Mouse (Mus musculus) mesoderm, embryonic 11.5 days (tissue): ENCODE results near the gene Pde4d.
A peak's percentile ranks its signal among the peaks of the same experiment; 100 is the strongest.
"Not testable (repeated sequence)": the region's sequence is repeated elsewhere in the genome, so short reads cannot be mapped to it uniquely, and the experiment has no call there.

Source experiments
- DNase-seq: peaks from one replicate; pipeline ENCODE4 v3.0.0-alpha.2; 2012; ENCODE audit warnings: low read depth, low spot score

Gene Pde4d

GRCm38 (mm10) chr13:108686807-108687206 lies 237.1 kb downstream of the Pde4d start:
- no peak for DNase-seq

- DNase-seq: no peak
Measured at GRCm38 (mm10) chr13:108692883-108693550, 243.3 kb downstream of the Pde4d start.

GRCm38 (mm10) chr13:108705441-108705840 lies 255.7 kb downstream of the Pde4d start:
- no peak for DNase-seq

DNA sequence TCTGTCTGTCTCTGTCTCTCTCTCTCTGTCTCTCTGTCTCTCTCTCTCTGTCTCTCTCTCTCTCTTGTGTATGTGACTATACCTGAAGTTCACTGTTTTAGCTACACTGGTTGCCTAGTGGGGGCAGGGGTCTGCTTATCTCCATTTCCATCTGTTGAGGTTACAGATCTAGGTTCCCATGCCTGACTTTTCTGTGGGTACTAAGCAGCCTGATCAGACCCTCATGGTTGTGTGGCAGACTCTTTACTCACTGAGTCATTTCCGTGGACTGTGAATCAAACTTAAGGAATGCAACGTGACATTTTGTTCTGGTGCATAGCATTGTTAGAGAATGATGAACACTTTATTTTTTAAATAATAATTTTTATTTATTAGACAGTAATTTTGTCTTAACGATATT lies 264.3 kb downstream of the Pde4d start:
- no peak for DNase-seq

GRCm38 (mm10) chr13:108715029-108715428 lies 265.3 kb downstream of the Pde4d start:
- no peak for DNase-seq

DNA sequence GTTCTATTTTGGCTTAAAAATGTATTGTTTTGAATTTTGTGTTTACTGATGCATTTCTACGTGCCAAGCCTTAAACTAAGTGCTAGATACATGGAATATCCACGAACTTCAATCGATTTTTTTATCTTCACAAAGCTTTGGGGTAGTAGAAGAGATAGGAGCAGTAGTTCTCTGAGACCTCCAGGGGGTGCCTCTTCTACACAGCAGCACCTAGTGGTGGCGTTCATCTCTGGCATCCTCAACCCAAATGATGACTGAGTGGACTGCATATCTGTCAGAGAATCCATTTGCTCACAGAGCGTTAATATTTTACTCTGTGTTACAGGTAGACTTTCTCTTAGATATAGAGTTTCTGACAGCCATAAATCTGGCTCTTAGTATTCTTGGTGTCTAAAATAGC lies 272.5 kb downstream of the Pde4d start:
- no peak for DNase-seq

GRCm38 (mm10) chr13:108734356-108734755 lies 284.6 kb downstream of the Pde4d start:
- not testable (repeated sequence) for DNase-seq

GRCm38 (mm10) chr13:108751155-108751840 lies 301.6 kb downstream of the Pde4d start:
- no peak for DNase-seq

DNA sequence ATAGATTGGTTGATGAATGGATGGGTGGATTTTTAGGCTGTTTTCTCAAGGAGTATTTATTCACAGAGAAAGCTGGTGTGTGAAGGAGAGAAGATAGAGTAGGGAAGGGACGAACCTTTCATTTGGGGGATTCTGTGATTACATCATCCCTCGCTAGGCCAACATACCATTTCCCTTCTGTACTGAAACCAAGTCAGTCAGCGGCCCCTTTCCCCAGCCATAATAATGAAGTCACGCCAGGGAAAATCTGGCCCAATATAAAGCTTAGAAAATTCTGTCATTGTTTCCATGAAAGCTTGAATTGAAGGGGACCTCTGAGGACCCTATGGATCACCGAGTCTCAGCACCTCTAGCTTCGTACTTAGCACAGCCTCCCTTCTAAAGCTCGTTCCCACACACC lies 307.7 kb downstream of the Pde4d start:
- DNase-seq: no peak

- no peak for DNase-seq
Measured at GRCm38 (mm10) chr13:108758331-108758730, 308.6 kb downstream of the Pde4d start.

DNA sequence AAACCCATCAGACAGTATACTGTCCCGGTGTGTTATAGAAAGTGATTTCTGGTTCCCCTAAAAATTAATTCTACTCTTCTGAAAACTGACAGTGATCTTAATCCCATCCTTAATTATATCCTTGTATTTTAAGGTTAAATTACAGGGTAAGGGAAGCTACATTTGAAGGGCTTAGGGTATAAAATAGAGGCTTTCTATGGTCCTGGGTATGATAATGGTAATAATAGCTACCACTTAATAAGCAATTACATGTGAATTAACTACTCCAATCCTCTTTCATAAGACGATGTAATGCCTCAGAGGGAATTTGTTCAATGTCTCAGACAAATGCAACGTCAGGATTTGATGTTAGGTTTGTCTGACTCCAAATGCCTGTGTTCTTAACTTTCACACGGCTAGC lies 309.4 kb downstream of the Pde4d start:
- no peak for DNase-seq

DNA sequence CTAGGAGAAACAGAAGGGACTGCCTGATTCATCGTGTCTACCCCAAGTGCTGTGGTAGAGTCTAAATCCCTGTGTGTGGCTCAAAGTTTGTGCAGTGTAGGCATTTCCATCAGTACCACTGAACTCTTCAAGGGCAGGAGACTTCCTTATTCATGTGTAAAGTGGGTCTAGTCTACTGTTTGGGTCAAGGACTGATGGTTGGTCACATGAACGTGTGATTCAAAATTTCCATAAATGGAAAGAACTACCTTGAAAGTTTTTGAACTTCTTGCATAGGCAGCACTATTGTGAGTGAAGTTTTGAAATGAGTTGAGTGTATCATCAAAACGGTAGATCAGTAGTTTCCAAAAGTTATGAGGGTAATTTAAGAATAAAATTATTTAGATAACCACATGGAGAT lies 313.5 kb downstream of the Pde4d start:
- no peak for DNase-seq

GRCm38 (mm10) chr13:108766020-108766727 lies 316.4 kb downstream of the Pde4d start:
- no peak for DNase-seq

- no peak for DNase-seq
Measured at GRCm38 (mm10) chr13:108769465-108770056, 319.8 kb downstream of the Pde4d start.

DNA sequence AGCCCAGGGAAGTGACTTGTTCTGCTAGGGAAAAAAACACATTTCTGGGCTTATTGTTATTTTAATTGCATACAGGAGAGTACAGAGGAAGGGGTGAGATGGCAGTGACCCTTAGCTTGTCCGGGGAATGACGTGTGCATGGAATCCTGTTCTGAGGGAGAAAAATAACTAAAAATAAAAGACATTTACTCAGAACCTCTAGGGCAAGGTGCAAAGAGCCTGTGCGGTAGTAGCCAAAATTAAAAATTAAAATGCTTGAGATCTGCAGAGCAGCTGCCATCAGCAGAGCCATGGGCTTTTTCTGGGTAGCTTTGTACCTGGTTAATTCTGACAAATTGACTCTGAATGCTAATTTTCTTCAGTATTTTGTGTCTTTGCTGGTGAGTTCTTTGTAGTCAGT lies 322.6 kb downstream of the Pde4d start:
- no peak for DNase-seq

GRCm38 (mm10) chr13:108774981-108775380 lies 325.2 kb downstream of the Pde4d start:
- DNase-seq: no peak

- DNase-seq: no peak
Measured at GRCm38 (mm10) chr13:108775882-108776281, 326.1 kb downstream of the Pde4d start.

- DNase-seq: not testable (repeated sequence)
Measured at GRCm38 (mm10) chr13:108797620-108798019, 347.9 kb downstream of the Pde4d start.

- no peak for DNase-seq
Measured at GRCm38 (mm10) chr13:108809191-108809590, 359.4 kb downstream of the Pde4d start.

DNA sequence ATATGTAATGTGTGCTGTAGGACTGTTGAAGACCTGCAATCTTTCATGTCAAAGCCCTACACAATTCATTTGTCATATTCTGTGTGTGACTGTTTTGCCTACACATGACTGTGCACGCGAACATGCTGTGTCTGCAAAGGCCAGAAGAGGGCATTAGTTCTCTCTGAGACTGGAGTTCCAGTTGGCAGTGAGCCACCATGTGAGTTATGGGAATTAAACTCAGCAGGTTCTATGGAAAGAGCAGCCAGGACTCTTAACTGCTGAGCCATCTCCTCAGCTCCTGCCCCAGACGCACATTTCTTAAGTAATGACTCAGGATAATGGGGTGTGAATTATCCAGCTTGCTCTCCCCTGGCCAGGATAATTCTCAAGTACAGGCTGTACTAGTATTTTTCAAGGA lies 363.2 kb downstream of the Pde4d start:
- DNase-seq: peak; percentile 60

GRCm38 (mm10) chr13:108819846-108820408 lies 370.2 kb downstream of the Pde4d start:
- DNase-seq: no peak

GRCm38 (mm10) chr13:108820487-108820886 lies 370.7 kb downstream of the Pde4d start:
- DNase-seq: no peak
